Mouse (Mus musculus): Measurements from ENCODE around the gene Gm16253.
A peak's percentile ranks its signal among the peaks of the same experiment; 100 is the strongest.

Gm16253 gene

GRCm38 (mm10) chr3:96556651-96557635, 19.8 kb upstream of the Gm16253 start:
- DNase-seq (ENCODE audit: extremely low spot score, low spot score): peak; percentile 48

- peak; percentile 100 for DNase-seq (ENCODE audit: extremely low spot score, low spot score)
Observed at GRCm38 (mm10) chr3:96557694-96558093, 19.1 kb upstream of the Gm16253 start, which contains the start of gene Txnip. Txnip (plus strand) TSS chr3:96557957.

GRCm38 (mm10) chr3:96558159-96558558, 18.6 kb upstream of the Gm16253 start:
- DNase-seq (ENCODE audit: extremely low spot score, low spot score): peak; percentile 47

GRCm38 (mm10) chr3:96558668-96559196, 18.1 kb upstream of the Gm16253 start:
- DNase-seq (ENCODE audit: extremely low spot score, low spot score): no peak

GRCm38 (mm10) chr3:96559398-96559910, 17.3 kb upstream of the Gm16253 start:
- DNase-seq (ENCODE audit: extremely low spot score, low spot score): no peak

- no peak for DNase-seq (ENCODE audit: extremely low spot score, low spot score)
Observed at GRCm38 (mm10) chr3:96559911-96560850, 16.6 kb upstream of the Gm16253 start.

- DNase-seq (ENCODE audit: extremely low spot score, low spot score): no peak
Observed at GRCm38 (mm10) chr3:96560881-96561668, 15.7 kb upstream of the Gm16253 start.

- DNase-seq (ENCODE audit: extremely low spot score, low spot score): no peak
Observed at GRCm38 (mm10) chr3:96561946-96562681, 14.7 kb upstream of the Gm16253 start.

- no peak for DNase-seq (ENCODE audit: extremely low spot score, low spot score)
Observed at GRCm38 (mm10) chr3:96563267-96563666, 13.5 kb upstream of the Gm16253 start.

- no peak for DNase-seq (ENCODE audit: extremely low spot score, low spot score)
Observed at GRCm38 (mm10) chr3:96563911-96564632, 12.7 kb upstream of the Gm16253 start.

GRCm38 (mm10) chr3:96564633-96565032, 12.2 kb upstream of the Gm16253 start:
- no peak for DNase-seq (ENCODE audit: extremely low spot score, low spot score)

- no peak for DNase-seq (ENCODE audit: extremely low spot score, low spot score)
Observed at GRCm38 (mm10) chr3:96565105-96565504, 11.7 kb upstream of the Gm16253 start.

GRCm38 (mm10) chr3:96566661-96567450, 9.9 kb upstream of the Gm16253 start:
- no peak for DNase-seq (ENCODE audit: extremely low spot score, low spot score)

- no peak for DNase-seq (ENCODE audit: extremely low spot score, low spot score)
Observed at GRCm38 (mm10) chr3:96568605-96569004, 8.2 kb upstream of the Gm16253 start.

GRCm38 (mm10) chr3:96569506-96569905, 7.3 kb upstream of the Gm16253 start:
- no peak for DNase-seq (ENCODE audit: extremely low spot score, low spot score)

- DNase-seq (ENCODE audit: extremely low spot score, low spot score): no peak
Observed at GRCm38 (mm10) chr3:96569966-96570605, 6.7 kb upstream of the Gm16253 start.

- DNase-seq (ENCODE audit: extremely low spot score, low spot score): no peak
Observed at GRCm38 (mm10) chr3:96570643-96571042, 6.1 kb upstream of the Gm16253 start.

- no peak for DNase-seq (ENCODE audit: extremely low spot score, low spot score)
Observed at GRCm38 (mm10) chr3:96571336-96571735, 5.4 kb upstream of the Gm16253 start.
